Mouse (Mus musculus): ENCODE measurements around the gene Atp2b2.

GRCm38 (mm10) chr6:113933261-113934151, 108.9 kb downstream of the Atp2b2 start:
- TF ChIP-seq CTCF (IDR thresholded peaks at IDR 0.05; ENCODE audit: low read depth, low read length) (no peak), POLR2A (IDR thresholded peaks at IDR 0.05; ENCODE audit: extremely low read depth, insufficient read depth, low read length) (no peak)
